Mouse (Mus musculus) heart, embryonic 14.5 days (tissue): ENCODE measurements around the gene Tmem230. TPM values are rescaled to one million over a fixed set of nuclear protein-coding genes. Genes with fewer than 3 reads are reported as not detected.
A peak's percentile ranks its signal among the peaks of the same experiment; 100 is the strongest.
"Not testable (repeated sequence)": the region's sequence is repeated elsewhere in the genome, so short reads cannot be mapped to it uniquely, and the experiment has no call there.

ENCODE experiments used
- ATAC-seq: fragments of 200-750 bp; cut with Nextera tagmentation; 2 replicates; pipeline ENCODE4 v1.8.0; 2017; ENCODE audit warnings: low read depth, moderate TSS enrichment; ENCODE audit not compliant: insufficient number of reproducible peaks, insufficient read depth, low FRiP score
- H3K27ac ChIP-seq, 2 experiments: fragments of 200-500 bp in 1 of 2; fragments of 300-500 bp in 1 of 2; sonication (generic) in 1 of 2; replicated peaks in 1 of 2; 2 replicates each; pipeline ENCODE4 v1.5.1; 2012 to 2014; ENCODE audit warnings: low read depth in 2 of 2, low read length in 2 of 2, control low read depth in 1 of 2, mild to moderate bottlenecking in 1 of 2, mixed read lengths in 1 of 2; ENCODE audit not compliant: control insufficient read depth in 1 of 2, insufficient read depth in 1 of 2
- H3K27me3 ChIP-seq: fragments of 300-500 bp; sonication (generic); 2 replicates; pipeline ENCODE4 v1.6.1; 2014; ENCODE audit warnings: mild to moderate bottlenecking, low read length, control low read depth; ENCODE audit not compliant: control insufficient read depth, insufficient read depth
- H3K36me3 ChIP-seq: fragments of 300-500 bp; sonication (generic); 2 replicates; pipeline ENCODE4 v1.6.1; 2014; ENCODE audit warnings: mild to moderate bottlenecking, control low read depth, low read length, mixed read lengths; ENCODE audit not compliant: control insufficient read depth, insufficient read depth
- H3K4me1 ChIP-seq, 2 experiments: fragments of 200-500 bp in 1 of 2; fragments of 300-500 bp in 1 of 2; sonication (generic) in 1 of 2; 2 replicates each; pipeline ENCODE4 v1.6.1; 2012 to 2014; ENCODE audit warnings: low read length in 2 of 2, control low read depth in 1 of 2, mixed read lengths in 1 of 2; ENCODE audit not compliant: control insufficient read depth in 2 of 2, insufficient read depth in 2 of 2
- H3K4me2 ChIP-seq: fragments of 300-500 bp; sonication (generic); 2 replicates; pipeline ENCODE4 v1.6.1; 2014; ENCODE audit warnings: mild to moderate bottlenecking, low read length
- H3K4me3 ChIP-seq, 2 experiments: fragments of 200-500 bp in 1 of 2; fragments of 300-500 bp in 1 of 2; sonication (generic) in 1 of 2; 2 replicates each; pipeline ENCODE4 v1.5.1; 2012 to 2014; ENCODE audit warnings: low read length in 2 of 2, mild to moderate bottlenecking in 2 of 2, control low read depth in 1 of 2, low read depth in 1 of 2, moderate library complexity in 1 of 2; ENCODE audit not compliant: control insufficient read depth in 1 of 2, insufficient read depth in 1 of 2
- H3K9ac ChIP-seq: fragments of 300-500 bp; sonication (generic); 2 replicates; pipeline ENCODE4 v1.6.1; 2014; ENCODE audit warnings: mild to moderate bottlenecking, low read length
- H3K9me3 ChIP-seq: fragments of 300-500 bp; sonication (generic); 2 replicates; pipeline ENCODE4 v1.6.1; 2016; ENCODE audit warnings: low read length, control low read depth; ENCODE audit not compliant: control insufficient read depth
- WGBS: fragments of 180-500 bp; shearing (Covaris S2); extraction: QIAGEN DNeasy Blood & Tissue Kit; methylation state at CpG from one replicate; pipeline ENCODE4 v1.1.7; 2014; 5-methylcytosine and 5-hydroxymethylcytosine counted together
- polyA plus RNA-seq: library from polyadenylated mRNA; unstranded; fragments of >200 nt; fragmentation: Nextera tagmentation; extraction: Ambion mirVana; gene quantifications from 2 replicates; pipeline ENCODE4 v1.2.1, GENCODE M21; 2014

Gene Tmem230
- polyA plus RNA-seq, 1 experiment from 2014 or later, result 46.7 TPM

GRCm38 (mm10) chr2:132285722-132286121 is 38.1 kb upstream of the Tmem230 start:
- not testable (repeated sequence) for ATAC-seq, H3K4me2 ChIP-seq, H3K27me3 ChIP-seq, H3K9me3 ChIP-seq, H3K9ac ChIP-seq, H3K36me3 ChIP-seq, H3K4me3 ChIP-seq
- 83% methylated on average over 5 of the region's 5 CpGs for WGBS
- Histone ChIP-seq H3K4me1 (peaks cover 33 to 51% of the 10 kb centered on the region in 2 experiments), H3K27ac (peak overlapping the region in 1 of 2 experiments; percentile 81; a peak in 2 of 4 replicates)

GRCm38 (mm10) chr2:132284492-132285139 is 37.0 kb upstream of the Tmem230 start:
- H3K4me1 ChIP-seq, result peaks cover 29 to 46% of the 10 kb centered on the region in 2 experiments
- H3K4me2 ChIP-seq, result peak overlapping the region; percentile 38
- H3K27me3 ChIP-seq, result no peaks in the 10 kb centered on the region
- WGBS, result 67% methylated on average over 12 of the region's 12 CpGs
- peak; percentile 60; the same call in 1 of the 2 replicates for ATAC-seq
- peak overlapping the region; percentile 81 for H3K27ac ChIP-seq
- no peaks in the 10 kb centered on the region for H3K9me3 ChIP-seq
- H3K4me3 ChIP-seq, result no peak overlapping the region
- H3K36me3 ChIP-seq, result no peaks in the 10 kb centered on the region
- H3K9ac ChIP-seq, result no peak overlapping the region; the same call in 1 of the 2 replicates

- Histone ChIP-seq H3K4me2 (peak overlapping the region; percentile 48), H3K9me3 (no peaks in the 10 kb centered on the region), H3K27me3 (no peaks in the 10 kb centered on the region), H3K4me1 (peaks cover 29 to 49% of the 10 kb centered on the region in 2 experiments), H3K27ac (peak overlapping the region; percentile 81 to 83), H3K36me3 (no peaks in the 10 kb centered on the region), H3K9ac (0 out of 2 replicates have a peak overlapping the region, but pooled peaks have one; percentile 44), H3K4me3 (0 out of 4 replicates have a peak overlapping the region, but pooled peaks of 1 of the 2 experiments have one; percentile 9)
- no peak; the same call in 1 of the 2 replicates for ATAC-seq
- 40% methylated on average over 15 of the region's 15 CpGs for WGBS
These were observed 35.8 kb upstream of the Tmem230 start for GRCm38 (mm10) chr2:132283236-132284070.

GRCm38 (mm10) chr2:132282453-132283174 is 35.0 kb upstream of the Tmem230 start:
- no peaks in the 10 kb centered on the region for H3K36me3 ChIP-seq
- peak overlapping the region in 1 of 2 experiments; percentile 9; a peak in 1 of 4 replicates for H3K4me3 ChIP-seq
- 22% methylated on average over 12 of the region's 12 CpGs for WGBS
- no peaks in the 10 kb centered on the region for H3K27me3 ChIP-seq
- peak overlapping the region; percentile 81 to 83 for H3K27ac ChIP-seq
- no peaks in the 10 kb centered on the region for H3K9me3 ChIP-seq
- H3K4me1 ChIP-seq, result peaks cover 32 to 49% of the 10 kb centered on the region in 2 experiments
- H3K4me2 ChIP-seq, result peak overlapping the region; percentile 48
- ATAC-seq, result no peak
- peak overlapping the region; percentile 44; the same call in 1 of the 2 replicates for H3K9ac ChIP-seq

- H3K4me2 ChIP-seq, result peak overlapping the region; percentile 48
- H3K27ac ChIP-seq, result peak overlapping the region in 1 of 2 experiments; percentile 81; a peak in 1 of 4 replicates
- no peak overlapping the region for H3K4me3 ChIP-seq
- H3K4me1 ChIP-seq, result peaks cover 32 to 46% of the 10 kb centered on the region in 2 experiments
- H3K27me3 ChIP-seq, result no peaks in the 10 kb centered on the region
- no peaks in the 10 kb centered on the region for H3K9me3 ChIP-seq
- WGBS, result 48% methylated on average over 10 of the region's 10 CpGs
- H3K36me3 ChIP-seq, result no peaks in the 10 kb centered on the region
- no peak overlapping the region for H3K9ac ChIP-seq
- no peak for ATAC-seq
These were observed 34.2 kb upstream of the Tmem230 start for GRCm38 (mm10) chr2:132281560-132282452.

GRCm38 (mm10) chr2:132280518-132281120 is 33.0 kb upstream of the Tmem230 start:
- no peaks in the 10 kb centered on the region for H3K36me3 ChIP-seq

More at GRCm38 (mm10) chr2:132280518-132281120, 33.0 kb upstream of the Tmem230 start:
- peaks cover 27 to 39% of the 10 kb centered on the region in 2 experiments for H3K4me1 ChIP-seq
- H3K4me3 ChIP-seq, result no peak overlapping the region
- WGBS, result 94% methylated on average over 10 of the region's 10 CpGs
- no peak for ATAC-seq
- H3K27ac ChIP-seq, result no peak overlapping the region
- no peaks in the 10 kb centered on the region for H3K9me3 ChIP-seq
- no peak overlapping the region for H3K9ac ChIP-seq
- no peak overlapping the region for H3K4me2 ChIP-seq
- H3K27me3 ChIP-seq, result no peaks in the 10 kb centered on the region
